Mouse (Mus musculus): ENCODE measurements around the gene Eno1. TPM values are rescaled to one million over a fixed set of nuclear protein-coding genes. Genes with fewer than 3 reads are reported as not detected.

Eno1 gene
- polyA plus RNA-seq, 1 experiment: 500 TPM

DNA sequence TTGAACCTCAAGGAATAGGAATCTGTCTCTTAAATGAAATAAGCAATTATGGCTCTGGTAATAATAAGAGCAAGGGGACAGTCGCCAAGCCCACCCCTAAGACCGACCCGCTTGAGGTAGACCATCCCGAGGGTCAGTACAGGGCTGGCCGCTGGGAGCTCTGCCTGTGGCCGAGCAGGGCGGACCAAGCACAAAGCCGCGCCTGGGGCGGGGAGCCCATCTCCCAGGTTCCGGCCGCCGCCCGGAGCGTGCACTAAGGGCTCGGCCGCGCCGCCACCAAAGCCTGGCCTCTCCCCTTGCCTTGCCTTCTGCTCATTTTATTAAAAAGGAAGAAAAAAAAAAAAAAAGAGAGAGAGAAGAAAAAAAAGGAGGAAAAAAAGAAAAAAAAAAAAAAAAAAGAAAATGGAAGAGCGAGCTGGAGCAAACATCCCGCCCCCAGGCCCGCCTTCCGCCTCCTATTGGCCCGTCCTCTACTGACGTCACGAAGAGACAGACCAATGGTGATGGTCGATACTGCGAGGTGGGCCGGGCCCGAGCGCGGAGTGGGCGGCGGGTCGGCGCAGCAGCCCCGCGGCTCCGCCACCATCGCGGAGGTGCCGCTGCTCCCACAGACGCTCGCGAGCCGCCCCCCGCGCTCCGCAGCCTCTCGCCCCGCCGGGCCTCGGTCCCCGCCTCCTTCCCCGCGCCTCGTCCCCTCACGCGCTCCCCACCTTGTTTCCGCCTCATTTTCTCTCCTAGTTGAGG is 44.7 kb downstream of the Eno1 start, which contains the start of gene Rere:
Gene Rere, plus strand, starts transcription at position 629 of the 744 bp plus-strand sequence.
- no peak for TF ChIP-seq GATA1 (IDR thresholded peaks at IDR 0.05; ENCODE audit: low read length)

DNA sequence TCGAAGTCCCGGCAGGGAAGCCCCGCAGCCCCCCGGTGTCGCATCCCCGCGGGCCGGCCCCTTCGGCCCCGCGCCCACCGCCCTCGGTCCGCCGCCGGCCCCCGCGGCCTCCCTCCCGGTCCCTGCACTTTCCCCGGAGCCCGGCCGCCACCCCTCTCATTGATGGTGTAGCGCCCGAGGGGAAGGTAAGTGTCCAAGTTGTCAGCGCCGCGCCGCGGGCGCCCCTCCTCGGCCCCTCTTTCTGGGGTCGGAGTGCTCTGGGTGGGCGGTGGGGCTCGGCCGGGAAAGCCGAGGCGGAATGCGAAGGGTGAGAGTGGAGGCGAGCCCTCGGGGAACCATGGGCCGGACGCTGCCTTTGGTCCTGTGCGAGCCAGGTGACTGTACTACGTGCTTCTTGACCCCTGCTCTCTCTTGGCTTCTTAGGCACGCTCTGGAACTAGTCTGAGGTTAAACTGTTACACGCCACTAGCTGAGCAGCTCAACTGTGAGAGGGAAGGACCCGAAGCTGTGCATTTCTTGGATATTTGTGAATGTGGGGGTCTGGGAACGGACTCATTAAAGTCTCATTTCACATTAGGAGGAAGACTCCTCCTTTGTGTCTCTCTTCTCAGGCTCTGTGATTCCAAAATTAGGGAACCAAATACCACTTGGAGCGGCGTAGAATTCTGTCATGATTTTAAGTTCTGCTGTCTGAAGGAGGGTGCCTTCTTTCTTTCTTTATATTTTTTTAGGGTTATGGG is 45.5 kb downstream of the Eno1 start:
- TF ChIP-seq GATA1 (IDR thresholded peaks at IDR 0.05; ENCODE audit: low read length): no peak

DNA sequence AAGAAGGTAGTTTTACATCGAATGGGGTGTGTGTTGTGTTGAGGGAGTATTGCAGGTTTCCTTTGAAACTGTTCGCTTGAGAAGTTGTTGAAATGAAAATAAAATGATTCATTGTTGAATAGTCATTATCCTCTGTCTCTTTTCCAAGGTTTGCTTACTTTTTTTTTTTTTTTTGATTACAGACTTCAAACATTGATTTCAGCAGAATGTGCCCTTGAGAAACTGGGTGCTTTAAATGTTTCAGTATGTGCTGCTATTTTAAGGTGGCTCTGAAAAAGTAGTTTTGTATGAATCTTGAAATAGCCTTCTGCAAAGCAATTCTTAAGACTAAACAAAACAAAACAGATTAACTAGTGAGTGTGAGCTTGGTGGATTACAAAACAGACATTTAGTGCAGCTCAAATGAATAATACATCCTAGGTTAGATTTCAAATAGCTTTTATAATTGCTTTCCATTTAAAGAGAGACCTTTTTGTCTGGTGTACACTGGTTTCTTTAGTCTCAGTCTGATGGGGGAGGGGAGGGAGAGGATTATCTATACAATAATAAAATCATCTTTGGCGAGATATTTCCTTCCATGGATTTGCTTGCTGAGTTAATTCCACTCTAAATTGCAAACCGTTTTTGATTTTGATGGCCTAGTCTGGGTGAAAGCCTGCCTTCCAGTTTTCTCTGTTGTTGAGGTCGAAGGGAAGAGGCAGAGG is 46.3 kb downstream of the Eno1 start:
- TF ChIP-seq GATA1 (IDR thresholded peaks at IDR 0.05; ENCODE audit: low read length): no peak

DNA sequence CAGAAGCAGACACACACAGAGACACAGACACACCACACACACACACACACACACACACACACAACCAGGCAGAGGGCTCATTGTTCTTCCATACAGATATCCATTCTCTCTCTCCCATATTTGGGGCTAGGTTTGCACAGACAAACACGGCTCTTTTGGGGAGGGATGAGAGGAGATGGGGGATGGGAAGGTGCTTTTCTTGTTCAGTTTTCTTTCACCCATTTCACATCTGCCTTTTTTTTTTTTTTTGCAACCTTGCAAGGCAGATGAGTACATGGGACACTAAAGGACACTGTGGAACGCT is 46.8 kb downstream of the Eno1 start:
- no peak for TF ChIP-seq GATA1 (IDR thresholded peaks at IDR 0.05; ENCODE audit: low read length)

DNA sequence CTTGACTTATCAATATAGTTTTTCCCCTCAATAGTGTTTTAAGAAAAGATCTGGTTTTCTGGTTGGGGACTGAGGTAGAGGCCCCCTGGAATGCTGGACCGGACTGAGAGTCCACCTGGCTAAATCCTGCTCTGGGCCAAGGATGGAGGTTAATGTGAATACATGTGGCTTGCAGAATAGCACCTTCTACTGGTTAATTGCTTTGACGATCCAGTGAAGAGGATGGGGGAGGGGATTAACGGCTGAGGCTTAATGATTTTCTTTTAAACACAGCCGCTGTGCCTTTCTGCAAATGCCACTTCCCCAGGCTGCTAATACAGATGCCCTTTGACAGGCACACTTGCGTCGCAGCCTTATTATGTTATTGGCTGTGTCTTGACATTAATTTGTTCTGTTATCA is 47.5 kb downstream of the Eno1 start:
- no peak for TF ChIP-seq GATA1 (IDR thresholded peaks at IDR 0.05; ENCODE audit: low read length)

DNA sequence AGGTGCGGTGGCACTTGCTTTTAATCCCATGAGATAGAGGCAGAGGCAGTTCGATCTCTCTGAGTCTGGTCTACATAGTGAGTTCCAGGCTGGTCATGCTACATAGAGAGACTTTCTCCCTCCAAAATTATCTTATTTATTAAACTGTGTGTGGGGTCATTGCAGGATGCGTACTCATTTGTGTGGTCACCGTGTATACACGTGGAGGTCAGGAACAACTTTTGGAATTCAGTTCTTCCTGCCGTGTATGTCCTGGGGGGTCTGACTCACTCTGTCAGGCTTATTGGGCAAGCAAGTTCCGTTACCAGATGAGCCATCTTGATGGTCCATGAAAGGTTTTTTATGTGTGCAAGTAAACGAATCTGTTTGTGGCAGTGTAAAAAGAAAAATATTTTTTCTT is 50.5 kb downstream of the Eno1 start:
- TF ChIP-seq GATA1 (IDR thresholded peaks at IDR 0.05; ENCODE audit: low read length): no peak

DNA sequence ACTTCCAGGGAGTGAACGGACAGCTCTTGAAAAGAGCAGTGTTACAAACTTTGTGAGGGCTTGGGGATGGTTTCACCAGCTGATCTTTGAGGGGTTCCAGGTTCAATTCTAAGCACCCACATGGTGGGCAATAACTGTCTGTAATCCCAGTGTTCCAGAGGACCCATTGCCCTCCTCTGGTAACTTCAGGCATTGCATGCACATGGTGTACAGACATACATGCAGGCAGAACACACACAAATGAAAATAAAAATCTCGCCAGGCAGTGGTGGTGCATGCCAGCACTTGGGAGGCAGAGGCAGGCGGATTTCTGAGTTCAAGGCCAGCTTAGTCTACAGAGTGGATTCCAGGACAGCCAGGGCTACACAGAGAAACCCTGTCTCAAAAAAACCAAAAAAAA is 55.4 kb downstream of the Eno1 start:
- no peak for TF ChIP-seq GATA1 (IDR thresholded peaks at IDR 0.05; ENCODE audit: low read length)

DNA sequence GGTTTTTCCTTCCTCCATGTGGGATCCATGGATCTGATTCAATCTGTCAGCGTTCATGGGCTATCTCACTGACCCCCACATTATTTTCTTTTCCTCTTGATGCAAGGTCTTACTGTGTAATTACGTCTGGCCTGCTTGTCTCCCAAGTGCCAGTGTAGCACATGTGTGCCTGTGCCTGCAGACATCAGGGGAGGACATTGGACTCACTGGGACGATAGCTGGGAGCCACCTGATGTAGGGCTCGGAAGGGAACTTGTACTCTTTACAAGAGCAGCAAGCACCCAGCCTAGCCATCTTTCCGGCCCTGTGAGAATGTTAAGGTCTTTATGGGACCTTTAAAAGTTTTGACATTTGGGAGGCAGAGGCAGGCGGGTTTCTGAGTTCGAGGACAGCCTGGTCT is 58.3 kb downstream of the Eno1 start:
- TF ChIP-seq GATA1 (IDR thresholded peaks at IDR 0.05; ENCODE audit: low read length): no peak

DNA sequence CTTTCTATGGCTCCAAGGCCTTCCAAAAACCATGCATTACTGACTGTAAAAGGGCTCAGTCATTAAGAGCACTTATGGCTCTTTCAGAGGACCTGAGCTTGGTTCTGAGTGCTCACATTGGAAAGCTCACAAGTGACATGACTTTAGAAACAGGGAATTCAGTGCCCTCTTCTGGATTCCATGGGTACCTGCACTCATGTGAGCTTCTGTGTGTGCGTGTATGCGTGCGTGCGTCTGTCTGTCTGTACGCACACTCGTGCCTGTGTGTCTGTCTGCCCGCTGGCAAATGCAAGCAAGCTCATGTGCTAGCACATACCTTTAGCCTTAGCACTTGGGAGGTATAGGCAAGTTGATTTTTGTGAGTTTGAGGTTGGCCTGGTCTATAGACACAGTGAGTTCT is 59.4 kb downstream of the Eno1 start:
- TF ChIP-seq GATA1 (IDR thresholded peaks at IDR 0.05; ENCODE audit: low read length): no peak

Other genes starting within 250 kb of the Eno1 start
- gene H6pd, start 227.7 kb upstream of the Eno1 start, polyA plus RNA-seq (2012): 0.63 and 0.70 TPM in 2 replicates
- 0.02 TPM in 2 replicates for gene Gpr157, start 149.4 kb upstream of the Eno1 start, polyA plus RNA-seq (2012)
- not detected in 2 replicates for gene Slc2a5, start 117.4 kb upstream of the Eno1 start, polyA plus RNA-seq (2012)
- gene Slc2a7, start 87.7 kb upstream of the Eno1 start, polyA plus RNA-seq (2012): not detected in 2 replicates
- not detected in 2 replicates for gene Car6, start 35.4 kb upstream of the Eno1 start, polyA plus RNA-seq (2012)
- gene Rere, start 44.9 kb downstream of the Eno1 start, polyA plus RNA-seq (2012): 255 and 282 TPM in 2 replicates